In the genomic region with DNA sequence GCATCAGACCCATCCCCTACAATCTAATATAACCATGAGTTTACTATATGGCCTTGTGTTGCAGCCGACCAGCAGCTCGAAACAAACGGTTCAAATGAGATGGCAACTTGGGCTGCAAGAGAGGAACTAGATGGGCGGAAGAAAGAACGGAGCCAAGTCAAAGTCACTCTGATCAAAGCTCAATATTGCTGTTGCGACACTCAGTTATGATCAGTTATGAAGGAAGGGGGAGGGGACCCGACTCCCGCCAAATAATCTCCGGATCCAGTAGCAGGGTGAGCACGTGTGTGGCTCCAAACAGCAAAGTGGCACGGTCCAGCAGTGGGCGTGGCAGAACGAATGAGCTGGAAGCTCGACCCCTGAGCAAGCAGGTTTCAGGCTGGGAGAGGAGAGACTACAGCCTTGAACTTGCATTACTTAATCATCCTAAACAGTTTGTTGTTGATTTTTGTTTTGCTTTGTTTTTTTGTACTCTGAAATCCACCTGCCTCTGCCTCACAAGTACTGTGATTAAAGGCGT, we compare ENCODE assay signal across 22 mouse cellular contexts.
"Had no signal": no experiment of that assay in that cellular context is flagged by ENCODE, and none has a peak within 500 bp of the region (broad histone marks: within the 10 kb centered on the region; RNA-seq: fewer than 3 reads in every experiment).

No protein-coding gene starts in this region.

- H3K4me3 ChIP-seq: gastrocnemius, adult 2 months; heart, embryonic 10.5 days; heart, embryonic 12.5 days; hindbrain, embryonic 10.5 days; hindbrain, embryonic 12.5 days; layer of hippocampus, adult 2 months; left cerebral cortex, adult 2 months; limb, embryonic 13.5 days; limb, embryonic 15.5 days; liver, embryonic 13.5 days; liver, embryonic 15.5 days had no signal

- DNase-seq: gastrocnemius, adult 2 months; gastrocnemius, postnatal 10 days; gastrocnemius, postnatal 25 days; heart, adult 18-20 months; heart, postnatal 10 days; heart, postnatal 4 days; kidney, adult 11 months; kidney, adult 2 months; kidney, postnatal 10 days; kidney, postnatal 25 days; kidney, postnatal 4 days; left cerebral cortex, postnatal 4 days; liver, embryonic 13.5 days had no signal

- H3K36me3 ChIP-seq: heart, embryonic 12.5 days; hindbrain, embryonic 10.5 days; hindbrain, embryonic 12.5 days; liver, embryonic 13.5 days; liver, embryonic 15.5 days had no signal

- H3K4me1 ChIP-seq: heart, embryonic 10.5 days; heart, embryonic 12.5 days; hindbrain, embryonic 10.5 days; hindbrain, embryonic 12.5 days; limb, embryonic 13.5 days; limb, embryonic 15.5 days; liver, embryonic 13.5 days; liver, embryonic 15.5 days had no signal

- H3K9me3 ChIP-seq: heart, embryonic 10.5 days; hindbrain, embryonic 12.5 days; limb, embryonic 15.5 days; liver, embryonic 13.5 days; liver, embryonic 15.5 days had no signal

- H3K27me3 ChIP-seq: heart, embryonic 12.5 days; hindbrain, embryonic 12.5 days; limb, embryonic 13.5 days; limb, embryonic 15.5 days; liver, embryonic 13.5 days; liver, embryonic 15.5 days had no signal
